In genomic region chr4:152227749-152228527, GRCm38 (mm10) we compare ENCODE assay signal across 15 mouse cellular contexts. TPM values are rescaled to one million over a fixed set of nuclear protein-coding genes. Genes with fewer than 3 reads are reported as not detected.
DNase-seq lines count a peak whose midpoint lies in the region; ATAC-seq and TF ChIP-seq lines count a peak whose summit lies in the region.
"Had no signal": no experiment of that assay in that cellular context is flagged by ENCODE, and none has a peak within 500 bp of the region (broad histone marks: within the 10 kb centered on the region; RNA-seq: fewer than 3 reads in every experiment).

No protein-coding gene starts in this region.

- WGBS in limb, embryonic 13.5 days = 74% methylated on average over 12 of the region's 12 CpGs
- WGBS in limb, embryonic 10.5 days = 83% methylated on average over 12 of the region's 12 CpGs
- 81% methylated on average over 12 of the region's 12 CpGs for WGBS in embryonic facial prominence, embryonic 14.5 days
- 81% methylated on average over 12 of the region's 12 CpGs for WGBS in limb, embryonic 14.5 days

- no peak for ATAC-seq in limb, embryonic 13.5 days (ENCODE audit: low FRiP score, low read depth)
- ATAC-seq in embryonic facial prominence, embryonic 14.5 days (ENCODE audit: low read depth) = no peak
- ATAC-seq in limb, embryonic 14.5 days (ENCODE audit: low FRiP score, low read depth) = no peak

- peaks cover 11% of the 10 kb centered on the region; the same call in 1 of the 2 replicates for H3K4me1 ChIP-seq in limb, embryonic 13.5 days
- H3K4me1 ChIP-seq in limb, embryonic 10.5 days = peaks cover 16% of the 10 kb centered on the region
- no peaks in the 10 kb centered on the region for H3K4me1 ChIP-seq in embryonic facial prominence, embryonic 14.5 days (ENCODE audit: control insufficient read depth, insufficient read depth, low read length)
- no peaks in the 10 kb centered on the region for H3K4me1 ChIP-seq in limb, embryonic 14.5 days (ENCODE audit: control insufficient read depth, insufficient read depth, low read length)

- intact Hi-C loops in gastrocnemius, adult 2 months (cut with DNase I) = no loop called here
- intact Hi-C loops in gastrocnemius, postnatal 36 days (cut with DNase I) = no loop called here

- no peak overlapping the region for H3K4me3 ChIP-seq in gastrocnemius, adult 2 months
- no peak overlapping the region for H3K4me3 ChIP-seq in limb, embryonic 13.5 days
- no peak overlapping the region for H3K4me3 ChIP-seq in limb, embryonic 10.5 days
- no peak overlapping the region for H3K4me3 ChIP-seq in embryonic facial prominence, embryonic 14.5 days (ENCODE audit: low read depth, low read length)
- H3K4me3 ChIP-seq in limb, embryonic 14.5 days (replicated peaks; ENCODE audit: low read length) = no peak overlapping the region
- H3K4me3 ChIP-seq: embryonic facial prominence, embryonic 12.5 days; heart, embryonic 15.5 days; kidney, embryonic 15.5 days; liver, embryonic 15.5 days had no signal

- no peaks in the 10 kb centered on the region for H3K9me3 ChIP-seq in limb, embryonic 13.5 days
- no peaks in the 10 kb centered on the region for H3K9me3 ChIP-seq in limb, embryonic 10.5 days (replicated peaks)
- H3K9me3 ChIP-seq in embryonic facial prominence, embryonic 14.5 days (ENCODE audit: control insufficient read depth, low read length) = no peaks in the 10 kb centered on the region
- H3K9me3 ChIP-seq in limb, embryonic 14.5 days (ENCODE audit: control insufficient read depth, low read length) = no peaks in the 10 kb centered on the region
- H3K9me3 ChIP-seq: embryonic facial prominence, embryonic 12.5 days; heart, embryonic 15.5 days; kidney, embryonic 15.5 days; liver, embryonic 15.5 days had no signal

- peaks cover 10% of the 10 kb centered on the region; the same call in 1 of the 2 replicates for H3K36me3 ChIP-seq in limb, embryonic 13.5 days
- no peaks in the 10 kb centered on the region for H3K36me3 ChIP-seq in limb, embryonic 10.5 days
- 0 out of 2 replicates have a peak, but pooled peaks cover 3% of the 10 kb centered on the region for H3K36me3 ChIP-seq in embryonic facial prominence, embryonic 14.5 days (ENCODE audit: control insufficient read depth, insufficient read depth, low read length)
- no peaks in the 10 kb centered on the region for H3K36me3 ChIP-seq in limb, embryonic 14.5 days (ENCODE audit: control insufficient read depth, insufficient read depth, low read length)
- H3K36me3 ChIP-seq: embryonic facial prominence, embryonic 12.5 days; liver, embryonic 15.5 days had no signal

- TF ChIP-seq POLR2A in limb, embryonic 14.5 days (IDR thresholded peaks at IDR 0.05; ENCODE audit: borderline replicate concordance, extremely low read depth, insufficient read depth, insufficient read length) = no peak

- no peaks in the 10 kb centered on the region for H3K27me3 ChIP-seq in limb, embryonic 13.5 days
- H3K27me3 ChIP-seq in limb, embryonic 10.5 days (ENCODE audit: low read depth, poor library complexity, severe bottlenecking) = no peaks in the 10 kb centered on the region
- no peaks in the 10 kb centered on the region for H3K27me3 ChIP-seq in embryonic facial prominence, embryonic 14.5 days (replicated peaks; ENCODE audit: control insufficient read depth, insufficient read depth, low read length)
- H3K27me3 ChIP-seq in limb, embryonic 14.5 days (ENCODE audit: control insufficient read depth, insufficient read depth, low read length) = no peaks in the 10 kb centered on the region
- H3K27me3 ChIP-seq: embryonic facial prominence, embryonic 12.5 days; heart, embryonic 15.5 days; kidney, embryonic 15.5 days; liver, embryonic 15.5 days had no signal

- peak overlapping the region; percentile 5; the same call in 1 of the 2 replicates for H3K27ac ChIP-seq in gastrocnemius, adult 2 months
- peak overlapping the region; percentile 22; the same call in 1 of the 2 replicates for H3K27ac ChIP-seq in limb, embryonic 13.5 days
- H3K27ac ChIP-seq in limb, embryonic 10.5 days = no peak overlapping the region
- 0 out of 2 replicates have a peak overlapping the region, but pooled peaks have one; percentile 54 for H3K27ac ChIP-seq in embryonic facial prominence, embryonic 14.5 days (replicated peaks; ENCODE audit: low read depth, low read length)
- H3K27ac ChIP-seq in limb, embryonic 14.5 days (replicated peaks; ENCODE audit: low read depth, low read length) = no peak overlapping the region
- H3K27ac ChIP-seq: liver, embryonic 15.5 days had no signal

- no peak for DNase-seq in gastrocnemius, adult 2 months
- DNase-seq in gastrocnemius, postnatal 36 days = no peak
- DNase-seq in limb, embryonic 10.5 days (ENCODE audit: low spot score) = no peak
- no peak for DNase-seq in embryonic facial prominence, embryonic 14.5 days (ENCODE audit: low spot score)
- no peak for DNase-seq in limb, embryonic 14.5 days (ENCODE audit: low spot score)
- DNase-seq in kidney, postnatal 25 days = no peak
- DNase-seq in embryo, embryonic 11 days = no peak
- DNase-seq: B cell, adult 2 months; cerebellum, adult 11 months; gastrocnemius, postnatal 25 days had no signal

- H3K9ac ChIP-seq in limb, embryonic 13.5 days = no peak overlapping the region
- no peak overlapping the region for H3K9ac ChIP-seq in embryonic facial prominence, embryonic 14.5 days (ENCODE audit: low read depth, low read length)
- 0 out of 2 replicates have a peak overlapping the region, but pooled peaks have one; percentile 4 for H3K9ac ChIP-seq in limb, embryonic 14.5 days (ENCODE audit: low read depth, low read length, severe bottlenecking)
- H3K9ac ChIP-seq: embryonic facial prominence, embryonic 12.5 days; heart, embryonic 15.5 days; kidney, embryonic 15.5 days; liver, embryonic 15.5 days had no signal

- no peak for TF ChIP-seq CTCF in gastrocnemius, adult 2 months (IDR thresholded peaks at IDR 0.05)

- H3K4me2 ChIP-seq in limb, embryonic 13.5 days (replicated peaks) = no peak overlapping the region
- no peak overlapping the region for H3K4me2 ChIP-seq in embryonic facial prominence, embryonic 14.5 days (ENCODE audit: low read depth, low read length)
- H3K4me2 ChIP-seq in limb, embryonic 14.5 days (replicated peaks; ENCODE audit: low read depth, low read length, severe bottlenecking) = no peak overlapping the region
- H3K4me2 ChIP-seq: embryonic facial prominence, embryonic 12.5 days; heart, embryonic 15.5 days; kidney, embryonic 15.5 days; liver, embryonic 15.5 days had no signal

RNA-seq across cellular contexts. Expression of gene Gpr153, which starts 46.1 kb away (rescaled TPM):
- 1 to 10 TPM; 3.4 to 7.3 TPM for total RNA-seq in gastrocnemius, adult 2 months (2021)
- total RNA-seq in gastrocnemius, postnatal 36 days (2021) = 1 to 10 TPM; 7.1 to 8.0 TPM
- polyA plus RNA-seq in limb, embryonic 13.5 days (2015; fragmentation: Nextera tagmentation; extraction: Ambion mirVana) = 9.8 and 10.6 TPM in 2 replicates
- polyA plus RNA-seq in limb, embryonic 10.5 days (2016; fragmentation: Nextera tagmentation; extraction: Ambion mirVana) = 1.4 and 3.0 TPM in 2 replicates
- 36.7 and 40.7 TPM in 2 replicates for polyA plus RNA-seq in embryonic facial prominence, embryonic 14.5 days (2014; fragmentation: Nextera tagmentation; extraction: Ambion mirVana)
- polyA plus RNA-seq in limb, embryonic 14.5 days (2012; rRNA removed) = 56.5 and 79.5 TPM in 2 replicates
- 28.6 and 33.0 TPM in 2 replicates for polyA plus RNA-seq in limb, embryonic 14.5 days (2014; fragmentation: Nextera tagmentation; extraction: Ambion mirVana)

RNA-seq across cellular contexts. Expression of gene Acot7, which starts 50.0 kb away (rescaled TPM):
- total RNA-seq in gastrocnemius, adult 2 months (2021) = 10 to 100 TPM; 12.7 to 22.8 TPM
- total RNA-seq in gastrocnemius, postnatal 36 days (2021) = 10 to 100 TPM; 15.0 to 18.5 TPM
- 49.0 and 53.2 TPM in 2 replicates for polyA plus RNA-seq in limb, embryonic 13.5 days (2015; fragmentation: Nextera tagmentation; extraction: Ambion mirVana)
- polyA plus RNA-seq in limb, embryonic 10.5 days (2016; fragmentation: Nextera tagmentation; extraction: Ambion mirVana) = 34.8 and 36.7 TPM in 2 replicates
- 70.1 and 71.8 TPM in 2 replicates for polyA plus RNA-seq in embryonic facial prominence, embryonic 14.5 days (2014; fragmentation: Nextera tagmentation; extraction: Ambion mirVana)
- 47.7 and 50.3 TPM in 2 replicates for polyA plus RNA-seq in limb, embryonic 14.5 days (2012; rRNA removed)
- polyA plus RNA-seq in limb, embryonic 14.5 days (2014; fragmentation: Nextera tagmentation; extraction: Ambion mirVana) = 47.3 and 48.4 TPM in 2 replicates

Comparison
In these comparisons a context has a peak if more than half of its experiments do, and no peak if none do; other contexts are left out.
1. H3K27ac ChIP-seq: peak in gastrocnemius, adult 2 months (single experiment), limb, embryonic 13.5 days (single experiment) and embryonic facial prominence, embryonic 14.5 days (single experiment); none in limb, embryonic 10.5 days (single experiment) and limb, embryonic 14.5 days (single experiment).